Comparison of ENCODE assay signal across 8 mouse cellular contexts in the genomic region with DNA sequence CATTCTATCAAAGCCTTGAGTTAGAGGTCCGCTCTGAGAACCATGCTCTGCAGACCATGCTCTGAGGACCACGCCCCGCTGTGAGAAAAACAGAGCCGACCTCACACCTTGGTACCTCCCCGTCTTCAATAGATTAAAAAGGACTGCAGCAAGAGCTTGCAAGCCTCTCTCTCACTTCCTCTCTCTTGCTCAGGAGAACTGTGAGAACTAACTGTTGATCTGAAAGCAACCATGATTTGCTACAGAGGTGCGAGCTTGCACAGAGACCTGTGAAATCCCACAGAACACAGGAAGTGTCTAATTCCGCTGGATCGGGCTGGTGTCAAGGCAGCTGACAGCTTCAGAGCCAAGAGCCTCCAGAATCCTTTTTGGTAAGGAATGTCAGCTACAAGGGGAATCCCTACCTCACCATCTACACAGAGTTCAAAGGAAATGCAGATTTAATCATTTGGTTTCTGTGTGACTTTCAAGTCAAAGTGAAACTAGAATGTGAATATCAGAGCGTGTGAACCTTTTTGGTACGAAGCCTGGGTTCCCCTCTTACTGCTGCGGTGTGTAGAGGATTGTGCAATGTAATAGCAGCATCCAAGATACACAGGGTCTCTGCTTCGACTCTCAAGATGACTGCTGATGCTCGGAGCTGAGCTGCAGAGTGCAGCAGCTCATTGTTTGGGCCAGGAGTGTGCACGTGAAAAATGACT.
DNase-seq lines count a peak whose midpoint lies in the region; ATAC-seq and TF ChIP-seq lines count a peak whose summit lies in the region.

No protein-coding gene starts in this region.

- peak overlapping the region; percentile 62 for H3K4me3 ChIP-seq in gastrocnemius, adult 2 months
- H3K4me3 ChIP-seq in liver, embryonic 12.5 days = peak overlapping the region; percentile 30

- H3K27me3 ChIP-seq in liver, embryonic 12.5 days (replicated peaks) = no peaks in the 10 kb centered on the region; the same call in 1 of the 2 replicates

- intact Hi-C loops in gastrocnemius, adult 2 months (cut with DNase I) = loop anchor here (5.0 kb wide), 1 partner anchor 96 kb away; no protein-coding TSS in a partner anchor
- intact Hi-C loops in left cerebral cortex, postnatal 4 days (cut with DNase I) = loop anchor here (10.0 kb wide), 1 partner anchor 657 kb away; no protein-coding TSS in a partner anchor

- H3K9ac ChIP-seq in liver, embryonic 12.5 days = peak overlapping the region; percentile 5; the same call in 1 of the 2 replicates

- no peaks in the 10 kb centered on the region for H3K36me3 ChIP-seq in liver, embryonic 12.5 days

- peak overlapping the region; percentile 63 for H3K4me2 ChIP-seq in liver, embryonic 12.5 days

- peak overlapping the region; percentile 48; the same call in 1 of the 2 replicates for H3K27ac ChIP-seq in gastrocnemius, adult 2 months
- H3K27ac ChIP-seq in liver, embryonic 12.5 days = no peak overlapping the region

- no peak for DNase-seq in gastrocnemius, adult 2 months
- no peak for DNase-seq in gastrocnemius, postnatal 4 days (ENCODE audit: low spot score in 2 of 2)
- DNase-seq in brain, adult 2 months (ENCODE audit: low read depth, low spot score) = peak; percentile 61
- DNase-seq in spleen, postnatal 10 days (ENCODE audit: low spot score in 2 of 2) = peak; percentile 47 to 75
- DNase-seq in left cerebral cortex, postnatal 4 days = no peak
- DNase-seq in cerebellum, postnatal 36 days = no peak
- DNase-seq in MN1 (ENCODE audit: low spot score) = no peak

- no peaks in the 10 kb centered on the region for H3K9me3 ChIP-seq in liver, embryonic 12.5 days (replicated peaks)

- no peak for ATAC-seq in liver, embryonic 12.5 days

- H3K4me1 ChIP-seq in liver, embryonic 12.5 days = peaks cover 10% of the 10 kb centered on the region

- TF ChIP-seq CTCF in gastrocnemius, adult 2 months (IDR thresholded peaks at IDR 0.05) = no peak

- 39% methylated on average over 14 of the region's 14 CpGs for WGBS in liver, embryonic 12.5 days (ENCODE audit: insufficient replicate concordance)

Comparison
In these comparisons a context has a peak if more than half of its experiments do, and no peak if none do; other contexts are left out.
1. DNase-seq: peak in brain, adult 2 months (single experiment) and spleen, postnatal 10 days (2 of 2); none in gastrocnemius, adult 2 months (single experiment), gastrocnemius, postnatal 4 days (0 of 2), left cerebral cortex, postnatal 4 days (single experiment), cerebellum, postnatal 36 days (0 of 2) and MN1 (single experiment).